Mouse (Mus musculus) myocyte (in vitro differentiated cells): ENCODE data around the gene Serpina12.
A peak's percentile ranks its signal among the peaks of the same experiment; 100 is the strongest.

ENCODE experiments used
- E2F4 ChIP-seq: IDR thresholded peaks from one replicate; pipeline ENCODE4 v1.6.1; 2011; ENCODE audit warnings: mild to moderate bottlenecking, control low read depth, moderate library complexity; ENCODE audit not compliant: insufficient read depth
- MYOD1 ChIP-seq, 3 experiments: IDR thresholded peaks; one replicate each; pipeline ENCODE4 v1.6.1; 2011; ENCODE audit warnings: control low read depth in 2 of 3, low read depth in 2 of 3, mild to moderate bottlenecking in 2 of 3, moderate library complexity in 1 of 3; ENCODE audit not compliant: insufficient read length in 2 of 3, control insufficient read depth in 1 of 3
- POLR2A ChIP-seq: IDR thresholded peaks from one replicate; pipeline ENCODE4 v1.6.1; 2011; ENCODE audit warnings: low read depth, mild to moderate bottlenecking, control low read depth, moderate library complexity; ENCODE audit not compliant: insufficient read length
- TCF3 ChIP-seq: IDR thresholded peaks from one replicate; pipeline ENCODE4 v1.6.1; 2011; ENCODE audit warnings: low read depth, control low read depth; ENCODE audit not compliant: insufficient read length

DNA sequence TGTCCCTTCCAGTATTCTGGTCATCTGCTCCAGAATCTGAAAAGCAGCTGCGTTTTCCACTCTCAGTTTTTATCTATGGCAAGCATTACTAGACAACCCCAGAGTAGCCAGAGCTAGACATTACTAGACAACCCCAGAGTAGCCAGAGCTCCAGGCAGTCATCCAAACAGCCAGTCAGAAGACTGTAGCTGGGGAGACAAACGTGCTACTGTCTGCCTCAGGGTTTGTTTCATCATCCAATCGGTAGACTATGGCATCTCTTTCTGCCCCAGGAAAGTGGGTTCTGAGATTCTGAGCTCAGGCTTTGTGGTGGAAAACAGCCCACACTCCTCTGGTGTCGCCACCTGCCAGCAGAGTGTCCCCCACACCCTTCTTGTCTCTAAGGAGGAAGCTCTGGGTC, 23.3 kb upstream of the Serpina12 start:
- TF ChIP-seq TCF3 (no peak), POLR2A (peak; percentile 27), E2F4 (no peak), MYOD1 (IDR thresholded peaks at IDR 0.05; ENCODE audit: control insufficient read depth in 1 of 3, insufficient read length in 2 of 3, low read depth in 2 of 3) (peak in 1 of 3 experiments; percentile 7)
